Mouse (Mus musculus) brown adipose tissue, adult 24 weeks (tissue): ENCODE data around the gene Lysmd3. TPM values are rescaled to one million over a fixed set of nuclear protein-coding genes. Genes with fewer than 3 reads are reported as not detected.

ENCODE experiments used
- H3K27ac ChIP-seq: fragments of 200-500 bp; replicated peaks from 2 replicates; pipeline ENCODE4 v1.5.1; 2012; ENCODE audit warnings: low read depth, mild to moderate bottlenecking, low read length
- H3K4me1 ChIP-seq: fragments of 200-500 bp; 2 replicates; pipeline ENCODE4 v1.6.1; 2012; ENCODE audit warnings: low read length, mixed read lengths; ENCODE audit not compliant: control insufficient read depth, insufficient read depth, insufficient read length
- H3K4me3 ChIP-seq: fragments of 200-500 bp; 2 replicates; pipeline ENCODE4 v1.5.1; 2012; ENCODE audit warnings: low read depth, mild to moderate bottlenecking, low read length, moderate library complexity; ENCODE audit not compliant: insufficient read depth
- polyA plus RNA-seq: library from polyadenylated mRNA; stranded (reverse); fragments of >200 nt; gene quantifications from 2 replicates; pipeline ENCODE4 v1.2.4, GENCODE M21; 2012; ENCODE audit not compliant: missing spikeins, insufficient read depth, insufficient read length

Lysmd3 gene
- polyA plus RNA-seq, 1 experiment: 13.9 TPM

GRCm38 (mm10) chr13:81703621-81704020, 46.2 kb downstream of the Lysmd3 start:
- no peak overlapping the region for H3K4me3 ChIP-seq
- no peaks in the 10 kb centered on the region for H3K4me1 ChIP-seq
- no peak overlapping the region for H3K27ac ChIP-seq

- Histone ChIP-seq H3K4me3 (no peak overlapping the region), H3K27ac (no peak overlapping the region), H3K4me1 (no peaks in the 10 kb centered on the region)
Observed at GRCm38 (mm10) chr13:81706311-81706710, 48.8 kb downstream of the Lysmd3 start.

GRCm38 (mm10) chr13:81709805-81710204, 52.3 kb downstream of the Lysmd3 start:
- no peak overlapping the region for H3K27ac ChIP-seq
- no peak overlapping the region for H3K4me3 ChIP-seq
- 0 out of 2 replicates have a peak, but pooled peaks cover 2% of the 10 kb centered on the region for H3K4me1 ChIP-seq

- Histone ChIP-seq H3K27ac (no peak overlapping the region), H3K4me3 (peak overlapping the region; percentile 92)
Observed at GRCm38 (mm10) chr13:81710266-81710665, 52.8 kb downstream of the Lysmd3 start.

GRCm38 (mm10) chr13:81710775-81711545, 53.5 kb downstream of the Lysmd3 start, which contains the start of the genes Polr3g and Mblac2:
TSS of gene Polr3g (minus strand) at chr13:81711013.
TSS of gene Mblac2 (plus strand) at chr13:81711341.
- Histone ChIP-seq H3K4me1 (0 out of 2 replicates have a peak, but pooled peaks cover 2% of the 10 kb centered on the region), H3K4me3 (peak within 1 kb of the TSS; percentile 92), H3K27ac (no peak within 1 kb of the TSS)

More at GRCm38 (mm10) chr13:81710266-81710665, 52.8 kb downstream of the Lysmd3 start:
- H3K4me1 ChIP-seq: 0 out of 2 replicates have a peak, but pooled peaks cover 2% of the 10 kb centered on the region

- H3K4me3 ChIP-seq: peak overlapping the region; percentile 92
- 0 out of 2 replicates have a peak, but pooled peaks cover 2% of the 10 kb centered on the region for H3K4me1 ChIP-seq
- no peak overlapping the region for H3K27ac ChIP-seq
Observed at GRCm38 (mm10) chr13:81711546-81712371, 54.3 kb downstream of the Lysmd3 start.

GRCm38 (mm10) chr13:81713896-81714295, 56.4 kb downstream of the Lysmd3 start:
- no peak overlapping the region for H3K4me3 ChIP-seq
- 0 out of 2 replicates have a peak, but pooled peaks cover 2% of the 10 kb centered on the region for H3K4me1 ChIP-seq
- H3K27ac ChIP-seq: no peak overlapping the region

Other genes with a start within 250 kb of the Lysmd3 start
- gene Adgrv1, start 24.5 kb upstream of the Lysmd3 start, polyA plus RNA-seq: not detected in 2 replicates
- 12.3 and 12.6 TPM in 2 replicates for gene Polr3g, start 53.4 kb downstream of the Lysmd3 start, polyA plus RNA-seq
- gene Mblac2, start 53.7 kb downstream of the Lysmd3 start, polyA plus RNA-seq: 13.8 and 20.7 TPM in 2 replicates
- gene Cetn3, start 125.4 kb downstream of the Lysmd3 start, polyA plus RNA-seq: 113 and 139 TPM in 2 replicates